ENCODE assay signal across 8 mouse cellular contexts in the genomic region with DNA sequence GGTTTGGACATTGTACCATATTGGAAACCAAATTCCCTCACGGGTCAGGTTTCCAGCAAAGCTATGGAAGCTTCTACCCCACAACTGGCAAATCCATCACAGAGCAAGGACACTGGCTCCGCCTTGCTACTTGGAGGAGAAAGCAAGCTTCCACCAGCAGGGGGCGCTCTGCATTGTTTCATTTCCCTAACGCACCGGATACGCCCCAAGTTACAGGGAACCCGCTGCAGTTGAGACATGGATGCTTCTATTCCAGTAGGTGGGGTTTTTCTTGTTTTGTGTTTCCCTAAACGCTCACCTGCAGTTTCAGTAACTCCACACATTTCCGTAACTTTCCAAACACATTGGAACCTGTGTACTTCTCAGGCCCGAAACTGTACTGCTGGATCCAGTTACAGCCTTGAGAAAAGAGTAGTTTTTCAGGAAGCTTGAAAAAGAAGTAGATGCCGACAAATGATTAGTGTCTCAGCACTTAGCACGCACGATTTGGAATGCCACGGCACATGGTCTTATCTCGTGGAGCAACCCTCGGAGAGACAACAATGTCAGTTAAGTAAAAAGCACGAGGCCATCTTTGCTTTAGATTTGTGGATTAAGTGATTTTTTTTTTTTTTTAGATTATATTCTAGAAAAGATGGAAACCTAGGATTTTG. TPM values are rescaled to one million over a fixed set of nuclear protein-coding genes. Genes with fewer than 3 reads are reported as not detected.
DNase-seq lines count a peak whose midpoint lies in the region; ATAC-seq lines count a peak whose summit lies in the region.

No protein-coding gene starts in this region.

- no peaks in the 10 kb centered on the region for H3K36me3 ChIP-seq in hindbrain, embryonic 15.5 days

- DNase-seq in R1 (ENCODE audit: low read depth, low spot score), result peak; percentile 91
- peak; percentile 75 for DNase-seq in cerebellum, adult 9-11 months
- peak; percentile 54 to 80 for DNase-seq in frontal cortex, postnatal 10 days (ENCODE audit: low spot score in 2 of 2)
- peak; percentile 89 to 99 for DNase-seq in layer of hippocampus, postnatal 25 days (ENCODE audit: extremely low spot score in 1 of 2, low spot score in 1 of 2)
- DNase-seq in lung, postnatal 4 days, result peak; percentile 80 to 90
- DNase-seq in right cerebral cortex, adult 18-20 months, result peak; percentile 90
- DNase-seq in urinary bladder, adult 2 months (ENCODE audit: low spot score), result peak; percentile 73

- H3K27me3 ChIP-seq in hindbrain, embryonic 15.5 days, result no peaks in the 10 kb centered on the region

- no peak overlapping the region for H3K4me3 ChIP-seq in hindbrain, embryonic 15.5 days

- no peaks in the 10 kb centered on the region for H3K9me3 ChIP-seq in hindbrain, embryonic 15.5 days

- no peaks in the 10 kb centered on the region for H3K4me1 ChIP-seq in hindbrain, embryonic 15.5 days (replicated peaks)

- H3K4me2 ChIP-seq in hindbrain, embryonic 15.5 days, result no peak overlapping the region

- peak; percentile 81; the same call in 1 of the 2 replicates for ATAC-seq in hindbrain, embryonic 15.5 days (ENCODE audit: low FRiP score, low read depth)

- H3K9ac ChIP-seq in hindbrain, embryonic 15.5 days, result no peak overlapping the region

- no peak overlapping the region for H3K27ac ChIP-seq in hindbrain, embryonic 15.5 days (replicated peaks)

- WGBS in hindbrain, embryonic 15.5 days, result 42% methylated on average over 17 of the region's 17 CpGs

RNA-seq across cellular contexts. Expression of a gene that starts 21.7 kb away (rescaled TPM):
- polyA plus RNA-seq in hindbrain, embryonic 15.5 days (2015; fragmentation: Nextera tagmentation; extraction: Ambion mirVana), result 10.6 and 12.8 TPM in 2 replicates
- 10 to 100 TPM; 28.5 to 29.2 TPM for total RNA-seq in layer of hippocampus, postnatal 25 days (2021)
- 12.6 and 14.9 TPM in 2 replicates for polyA plus RNA-seq in urinary bladder, adult 2 months (2012; rRNA removed)

RNA-seq across cellular contexts. Expression of a gene that starts 29.2 kb away (rescaled TPM):
- 22.4 and 23.5 TPM in 2 replicates for polyA plus RNA-seq in hindbrain, embryonic 15.5 days (2015; fragmentation: Nextera tagmentation; extraction: Ambion mirVana)
- total RNA-seq in layer of hippocampus, postnatal 25 days (2021), result 10 to 100 TPM; 20.2 to 20.9 TPM
- polyA plus RNA-seq in urinary bladder, adult 2 months (2012; rRNA removed), result 26.0 and 26.3 TPM in 2 replicates
